Mouse (Mus musculus): ENCODE data around the gene Cd180.

Gene Cd180

GRCm38 (mm10) chr13:102739720-102740535 is 46.6 kb downstream of the Cd180 start:
- DNase-seq (ENCODE audit: low read depth, low spot score): no peak

- DNase-seq (ENCODE audit: low read depth, low spot score): peak; percentile 35
Observed at GRCm38 (mm10) chr13:102744481-102745269, 51.3 kb downstream of the Cd180 start.

GRCm38 (mm10) chr13:102745270-102745600 is 51.9 kb downstream of the Cd180 start:
- no peak for DNase-seq (ENCODE audit: low read depth, low spot score)

- no peak for DNase-seq (ENCODE audit: low read depth, low spot score)
Observed at GRCm38 (mm10) chr13:102745626-102746342, 52.4 kb downstream of the Cd180 start.

DNA sequence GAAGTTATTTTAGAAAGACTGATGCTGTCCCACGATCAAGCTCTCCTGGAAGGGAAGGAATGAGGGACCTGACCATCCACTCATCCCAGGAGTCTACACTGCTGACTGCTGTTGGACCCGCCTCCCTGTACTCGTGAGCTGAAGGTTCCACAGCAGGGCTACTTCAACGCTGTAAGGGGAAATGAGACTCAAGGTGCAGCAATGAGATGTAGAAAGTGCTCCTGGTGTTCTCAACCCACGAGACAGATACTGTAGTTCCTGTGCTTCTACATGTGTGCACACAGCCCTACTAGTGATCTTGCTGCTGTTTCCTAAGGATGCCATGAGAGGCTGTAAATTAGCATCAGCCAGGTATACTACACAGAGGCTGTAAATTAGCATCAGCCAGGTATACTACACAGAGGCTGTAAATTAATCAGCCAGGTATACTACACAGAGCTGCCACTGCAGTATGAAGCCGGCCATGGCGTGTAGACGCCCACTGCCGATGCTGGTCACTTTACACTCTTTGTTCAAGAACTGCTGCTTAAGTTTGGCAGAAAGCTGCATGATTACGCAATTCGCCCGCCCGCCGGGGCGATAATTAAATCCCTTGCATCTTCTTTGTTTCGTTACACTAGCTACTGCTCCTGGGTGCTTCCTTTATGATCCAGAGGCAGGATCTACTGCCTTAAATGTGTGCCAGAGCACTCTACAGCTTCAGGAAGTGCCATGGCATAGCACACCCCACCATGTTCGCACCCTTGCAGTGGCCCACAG is 53.6 kb downstream of the Cd180 start:
- no peak for DNase-seq (ENCODE audit: low read depth, low spot score)

DNA sequence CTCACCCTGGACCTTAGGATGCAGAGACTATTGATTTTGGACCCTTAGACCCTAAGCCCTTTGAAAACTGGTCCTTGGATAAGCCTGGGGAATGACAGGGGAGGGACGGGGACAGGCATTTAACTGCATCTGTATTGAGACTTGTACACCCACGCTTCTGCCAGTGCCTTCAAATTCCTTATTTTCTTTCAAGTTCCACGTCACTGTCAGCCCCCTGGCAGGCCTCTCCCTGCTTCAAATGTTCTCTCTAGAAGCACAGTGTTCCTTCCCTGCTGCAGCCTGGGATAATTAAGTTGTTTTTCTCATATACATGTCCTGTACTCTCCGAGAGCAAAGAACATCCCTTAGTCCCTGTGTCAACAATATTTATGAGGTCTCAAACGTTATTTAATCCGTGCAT is 55.8 kb downstream of the Cd180 start:
- DNase-seq (ENCODE audit: low read depth, low spot score): no peak

GRCm38 (mm10) chr13:102749891-102750290 is 56.5 kb downstream of the Cd180 start:
- no peak for DNase-seq (ENCODE audit: low read depth, low spot score)

- DNase-seq (ENCODE audit: low read depth, low spot score): no peak
Observed at GRCm38 (mm10) chr13:102753714-102754556, 60.6 kb downstream of the Cd180 start.

DNA sequence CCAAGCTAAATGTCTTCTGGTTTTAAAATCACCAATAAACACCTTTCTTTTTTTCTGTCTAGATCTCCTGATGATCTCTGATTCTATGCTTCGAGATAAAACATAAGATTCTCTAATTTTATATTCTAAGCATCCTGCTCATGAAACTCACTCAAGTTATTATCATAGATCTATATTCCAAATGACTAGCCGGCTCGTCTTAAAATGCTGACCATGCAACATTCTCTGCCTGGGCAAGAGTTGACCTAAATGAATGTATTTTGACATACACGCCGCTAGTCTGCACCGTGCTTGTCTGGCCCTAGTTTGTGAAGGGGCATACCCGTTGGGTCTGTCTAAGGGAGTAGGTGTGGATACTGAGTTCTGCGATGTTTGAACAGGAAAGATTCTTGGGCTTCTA is 61.8 kb downstream of the Cd180 start:
- DNase-seq (ENCODE audit: low read depth, low spot score): no peak

DNA sequence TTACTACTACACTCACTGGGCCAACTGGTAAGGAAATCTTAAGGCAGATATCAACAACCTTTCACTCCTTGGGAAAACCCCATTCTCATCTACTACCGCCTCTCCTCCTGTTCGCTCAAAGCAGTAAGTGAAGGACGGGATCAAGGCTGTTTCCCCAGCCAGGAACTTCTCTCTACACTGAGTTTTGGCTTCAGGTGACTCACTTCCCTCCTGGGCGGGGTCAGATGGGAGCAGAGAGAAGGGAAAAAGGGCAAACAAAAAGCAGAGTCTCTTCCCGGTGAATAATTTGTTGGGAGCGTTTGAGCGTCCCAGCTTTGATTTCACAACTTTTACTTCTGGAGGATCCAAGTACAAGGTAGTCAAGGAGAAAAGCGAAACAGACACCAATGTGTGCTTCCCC is 62.7 kb downstream of the Cd180 start:
- no peak for DNase-seq (ENCODE audit: low read depth, low spot score)

GRCm38 (mm10) chr13:102758021-102758420 is 64.7 kb downstream of the Cd180 start:
- DNase-seq (ENCODE audit: low read depth, low spot score): no peak

DNA sequence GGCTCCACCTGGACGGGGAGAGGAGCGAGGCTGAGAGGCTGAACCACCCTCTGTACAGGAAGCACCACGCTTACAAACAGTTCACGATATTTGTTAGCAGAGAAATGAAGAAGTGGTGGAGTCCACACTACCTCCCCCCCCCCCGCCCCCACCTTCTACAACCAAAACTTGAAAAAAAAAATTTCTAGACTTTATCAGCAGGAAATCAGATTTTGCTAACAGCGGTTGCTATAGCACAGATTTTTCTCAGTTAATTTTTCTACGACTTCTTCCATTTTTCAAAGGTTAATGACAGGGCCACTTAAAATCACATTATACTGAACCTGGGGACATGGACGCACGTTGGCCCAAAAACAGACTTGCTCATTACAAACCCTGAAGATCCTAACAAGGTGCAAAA is 68.1 kb downstream of the Cd180 start:
- DNase-seq (ENCODE audit: low read depth, low spot score): no peak

GRCm38 (mm10) chr13:102762203-102762602 is 68.8 kb downstream of the Cd180 start:
- DNase-seq (ENCODE audit: low read depth, low spot score): no peak

DNA sequence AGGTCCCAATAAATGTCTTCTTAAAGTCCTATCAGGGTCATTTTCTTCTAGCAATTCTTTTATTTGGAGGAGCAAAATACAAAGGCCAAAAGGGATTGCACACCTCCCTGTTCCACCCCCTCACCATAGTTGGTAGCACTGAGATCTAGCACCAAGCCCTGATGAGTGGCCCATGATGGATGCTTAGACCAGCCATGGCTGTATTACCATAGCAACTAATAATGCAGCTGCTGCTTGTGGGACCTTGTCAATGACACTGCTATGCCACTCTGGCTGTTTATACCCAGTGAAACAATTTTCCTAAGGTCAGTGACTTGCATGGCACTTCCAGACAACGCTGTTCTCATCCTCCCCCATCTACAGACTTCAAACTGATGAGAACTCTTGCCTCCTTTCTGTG is 70.9 kb downstream of the Cd180 start:
- DNase-seq (ENCODE audit: low read depth, low spot score): no peak

- DNase-seq (ENCODE audit: low read depth, low spot score): no peak
Observed at GRCm38 (mm10) chr13:102765216-102765615, 71.9 kb downstream of the Cd180 start.

- no peak for DNase-seq (ENCODE audit: low read depth, low spot score)
Observed at GRCm38 (mm10) chr13:102767110-102767509, 73.8 kb downstream of the Cd180 start.

- DNase-seq (ENCODE audit: low read depth, low spot score): no peak
Observed at GRCm38 (mm10) chr13:102768512-102768911, 75.2 kb downstream of the Cd180 start.

DNA sequence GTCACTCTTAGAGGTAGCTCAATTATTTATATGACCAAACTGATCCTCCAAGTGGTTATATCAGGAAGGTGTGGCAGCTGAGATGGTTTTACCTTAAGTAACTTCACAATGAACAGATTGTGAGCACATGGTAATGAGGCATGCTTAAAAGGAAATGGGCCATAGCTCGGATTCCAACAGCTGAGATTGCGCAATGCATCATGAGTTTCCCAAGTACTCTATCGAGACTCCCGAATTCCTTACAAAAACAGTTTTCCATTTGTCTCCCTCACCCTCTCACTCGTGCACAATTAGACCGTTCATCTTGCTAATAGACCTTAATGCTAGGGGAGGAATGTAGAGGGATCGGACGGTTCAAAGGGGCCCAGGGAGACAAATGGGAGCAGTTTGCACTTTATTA is 76.8 kb downstream of the Cd180 start:
- peak; percentile 45 for DNase-seq (ENCODE audit: low read depth, low spot score)

GRCm38 (mm10) chr13:102773169-102773568 is 79.8 kb downstream of the Cd180 start:
- DNase-seq (ENCODE audit: low read depth, low spot score): no peak

DNA sequence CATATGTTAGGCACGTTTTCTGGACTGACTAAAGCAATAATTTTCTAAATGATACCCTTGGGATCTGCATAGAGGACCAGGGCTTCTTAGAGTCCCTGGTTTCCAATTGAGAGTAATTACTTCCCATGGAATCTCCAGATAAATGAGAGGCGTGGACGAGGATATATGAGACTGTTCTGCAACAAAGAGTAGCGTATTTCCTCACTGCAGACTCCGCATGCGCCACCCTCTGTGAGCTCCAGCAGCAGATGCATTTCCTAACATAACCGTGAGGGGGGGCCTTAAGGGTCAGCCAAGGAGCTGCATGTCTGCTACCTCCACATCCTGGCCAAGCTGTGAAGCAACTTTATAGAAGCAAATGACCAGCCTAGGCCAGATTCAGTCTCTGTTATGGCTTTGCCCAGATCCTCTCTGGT is 81.4 kb downstream of the Cd180 start:
- DNase-seq (ENCODE audit: low read depth, low spot score): peak; percentile 18

DNA sequence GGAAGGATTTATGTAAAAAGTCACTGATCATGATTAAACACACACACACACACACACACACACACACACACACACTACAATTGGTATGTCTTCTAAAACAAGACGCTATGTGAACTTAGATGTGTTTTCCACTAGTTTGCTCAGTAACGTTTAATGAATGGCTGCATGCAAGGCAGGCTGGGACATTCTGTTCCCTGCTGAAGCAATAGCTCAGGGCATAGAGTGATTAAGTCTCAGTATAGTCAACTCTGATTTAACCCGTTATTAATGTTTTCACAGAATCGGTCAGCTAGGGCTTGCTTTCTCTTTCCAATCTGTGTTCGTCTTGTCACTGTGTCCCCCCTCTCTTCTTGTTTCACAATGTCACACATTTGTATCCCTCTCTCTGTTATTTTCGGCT is 82.1 kb downstream of the Cd180 start:
- DNase-seq (ENCODE audit: low read depth, low spot score): no peak

Data from skeletal muscle tissue, adult 2 months (tissue).